Mouse (Mus musculus) right cerebral cortex, postnatal 14 days (tissue): ENCODE data around the gene Gabbr2.

Experiments
- DNase-seq: peaks from one replicate; pipeline ENCODE4 v3.0.0; 2022

Gene Gabbr2

DNA sequence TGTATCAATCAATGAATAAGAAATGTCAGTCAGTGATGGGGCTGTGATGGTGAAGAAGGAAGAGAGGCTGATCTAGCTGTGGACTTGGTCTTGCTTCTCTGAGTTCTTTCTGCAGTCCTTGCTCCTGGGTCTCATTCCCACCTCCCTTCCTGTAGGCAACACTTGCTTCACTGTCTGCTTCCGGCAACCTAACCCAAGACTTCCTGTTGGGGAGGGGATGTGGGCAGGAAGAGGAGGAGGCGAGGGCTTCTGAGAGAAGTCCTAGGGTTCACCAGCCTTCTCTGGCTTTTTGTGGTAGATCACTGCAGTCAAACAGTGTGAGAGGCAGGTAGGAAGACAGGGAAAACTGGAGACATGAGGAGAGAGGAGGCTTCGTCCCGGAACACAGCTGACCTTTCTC lies 239.4 kb downstream of the Gabbr2 start:
- DNase-seq = no peak

DNA sequence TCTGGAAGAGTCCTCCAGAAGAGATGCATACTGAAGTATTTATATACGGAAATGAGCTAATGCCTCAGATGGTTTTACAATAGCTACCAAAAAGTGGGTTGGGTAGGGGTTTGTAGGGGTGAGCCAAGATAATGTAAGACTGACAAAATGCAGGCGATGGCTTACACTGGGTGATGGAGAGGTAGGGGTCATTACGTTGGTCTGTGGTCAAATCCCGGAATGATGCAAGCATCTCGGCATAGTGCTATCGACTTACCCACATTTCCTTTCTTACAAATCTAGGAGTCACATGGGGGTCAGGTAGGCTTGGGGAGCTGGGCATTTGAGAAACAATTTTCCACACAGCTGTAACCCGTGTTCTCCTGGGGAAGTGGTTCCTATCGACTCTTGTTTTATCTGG lies 242.7 kb downstream of the Gabbr2 start:
- no peak for DNase-seq

DNA sequence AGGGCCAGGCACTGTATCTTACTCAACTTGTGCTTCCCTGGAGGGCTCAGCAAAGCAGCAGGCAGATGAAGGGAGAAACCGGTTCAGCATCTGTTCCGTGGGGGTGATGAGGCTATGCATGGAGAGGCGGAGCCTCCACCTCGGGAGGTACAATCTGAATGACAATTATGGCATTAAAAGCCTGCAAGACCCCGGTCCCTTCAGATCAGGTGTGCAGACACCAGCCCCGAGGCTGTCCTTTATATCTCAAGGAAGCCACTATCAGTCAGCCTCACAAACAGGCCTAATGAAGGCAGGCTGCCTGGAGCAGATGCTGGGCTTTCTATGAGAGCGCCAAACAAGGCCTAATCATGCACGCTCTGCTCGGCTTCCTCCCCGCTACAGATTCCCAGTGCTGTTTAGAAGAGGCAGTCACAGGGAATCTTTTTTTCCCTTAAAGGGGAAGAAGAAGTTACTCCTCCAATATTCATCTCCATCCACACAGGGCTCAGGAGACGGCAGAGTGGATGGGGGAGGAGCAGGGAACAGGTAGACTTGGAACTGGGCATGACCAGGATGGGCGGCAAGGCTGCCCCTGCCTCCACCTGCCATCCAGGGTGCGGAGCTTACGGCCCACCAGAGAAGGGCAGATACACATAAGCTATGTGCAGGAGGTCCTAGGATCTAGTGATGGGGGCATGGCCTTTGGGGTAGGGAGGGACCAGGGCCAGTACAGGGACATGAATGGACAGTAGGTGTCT lies 244.5 kb downstream of the Gabbr2 start:
- DNase-seq = no peak

DNA sequence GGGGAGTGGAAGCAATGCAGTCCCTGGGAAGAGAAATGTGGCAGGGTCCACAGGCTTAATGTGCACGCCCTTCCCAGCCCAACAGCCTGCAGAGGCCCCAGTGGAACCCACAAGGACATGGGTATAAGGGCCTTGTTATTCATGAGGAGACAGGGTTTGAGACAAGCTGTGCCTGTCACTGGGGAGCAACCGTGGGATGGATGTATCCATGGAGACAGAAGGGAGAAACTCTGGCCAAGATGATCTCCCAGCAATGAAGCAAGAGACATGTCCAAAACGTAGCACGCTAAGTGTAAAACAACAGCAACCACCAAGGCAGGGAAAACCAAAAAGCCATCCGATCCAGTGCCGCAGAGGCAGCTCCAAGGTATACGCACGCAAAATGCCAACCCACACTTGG lies 246.1 kb downstream of the Gabbr2 start:
- no peak for DNase-seq

DNA sequence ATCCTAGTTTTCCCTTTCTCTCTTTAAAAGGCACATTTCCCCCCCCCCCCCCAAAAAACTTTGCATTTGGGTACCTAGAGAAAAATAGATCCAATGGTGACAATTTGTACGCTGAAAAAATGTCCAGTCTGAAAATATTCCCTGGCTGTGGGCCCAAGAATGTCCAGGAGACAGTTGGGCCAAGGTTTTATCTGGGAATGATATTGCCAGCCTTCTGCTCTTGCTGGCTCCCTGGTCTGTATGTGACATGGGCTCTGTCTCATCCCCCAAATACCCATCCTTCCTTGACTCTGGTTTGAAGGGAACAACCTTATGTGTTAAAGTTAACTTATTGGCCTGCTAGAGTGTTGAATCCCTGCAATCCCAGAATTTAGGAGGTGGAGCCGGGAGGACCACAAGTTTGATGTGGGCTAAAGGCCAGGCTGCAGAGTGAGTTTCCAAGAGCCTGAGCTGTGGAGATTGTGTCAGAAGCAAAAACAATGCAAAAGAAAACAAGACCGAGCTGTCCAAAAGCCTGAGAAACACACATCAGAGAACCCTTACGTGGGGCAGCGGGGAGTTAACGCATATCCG lies 247.0 kb downstream of the Gabbr2 start:
- DNase-seq = no peak

DNA sequence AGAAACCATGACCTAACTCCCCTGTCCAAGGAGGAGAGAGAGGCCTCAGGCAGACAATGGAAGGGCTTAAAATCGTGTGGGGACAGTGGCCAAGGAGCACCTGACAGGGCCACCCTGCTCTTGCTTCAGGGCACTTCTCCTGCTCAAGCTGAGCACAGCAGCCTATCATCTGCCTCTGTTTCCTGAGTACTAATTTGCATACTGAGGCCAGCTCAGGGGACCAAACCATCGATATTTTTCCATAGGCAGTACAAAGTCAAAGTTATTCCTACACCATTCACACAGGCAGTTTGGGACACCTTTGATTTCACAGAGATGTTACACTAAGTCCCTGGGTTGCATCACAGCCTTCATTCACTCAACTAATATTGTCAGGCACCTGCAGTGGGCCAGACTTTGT lies 249.1 kb downstream of the Gabbr2 start:
- DNase-seq = no peak

DNA sequence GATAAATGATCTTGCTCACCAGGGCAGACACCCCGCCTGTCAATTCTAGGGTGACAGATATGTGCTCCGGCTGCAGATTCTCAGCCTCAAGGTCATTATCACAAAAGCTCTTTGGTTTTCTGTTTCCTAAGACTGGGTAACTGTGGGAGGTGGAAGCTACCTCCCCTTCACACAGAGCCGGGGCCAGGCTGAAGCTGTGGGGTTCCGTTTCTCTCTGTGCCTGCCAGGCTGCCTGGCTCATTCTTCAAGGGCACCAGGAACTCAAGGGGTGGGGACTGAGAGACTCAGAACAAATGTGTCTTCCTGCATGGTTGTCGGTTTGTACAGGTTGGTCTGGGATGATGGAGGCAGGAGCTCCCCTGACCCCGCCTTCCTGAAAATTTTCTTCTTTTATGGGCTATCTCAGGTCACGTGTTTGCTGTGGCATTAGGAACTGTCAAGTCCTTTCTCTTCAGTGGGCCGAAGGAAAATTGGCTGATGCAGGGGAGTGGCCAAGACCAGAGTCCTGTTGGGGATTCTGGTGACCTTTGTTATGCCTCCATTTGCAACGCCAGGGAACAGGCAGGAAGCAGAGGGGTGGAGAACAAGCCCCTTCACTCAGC lies 254.7 kb downstream of the Gabbr2 start:
- no peak for DNase-seq

DNA sequence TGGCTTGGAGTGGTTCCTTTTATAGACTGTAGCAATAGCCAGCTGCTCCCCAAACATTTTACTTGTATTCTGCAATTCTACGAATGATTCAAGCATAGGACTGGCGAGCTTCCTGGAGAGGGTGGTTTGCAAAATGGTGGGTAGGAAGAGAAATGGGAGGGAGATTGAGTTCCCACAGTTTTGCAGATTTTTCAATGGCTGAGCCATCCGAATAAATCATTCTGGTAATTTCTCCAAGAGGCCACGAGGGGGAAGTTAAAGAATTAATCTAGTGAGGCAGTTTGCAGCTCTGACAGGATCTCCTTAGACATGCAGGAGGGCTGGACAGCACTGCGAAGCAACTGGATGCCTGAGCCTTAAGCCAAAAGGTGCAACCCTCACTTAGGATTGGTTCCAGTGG lies 256.8 kb downstream of the Gabbr2 start:
- no peak for DNase-seq

DNA sequence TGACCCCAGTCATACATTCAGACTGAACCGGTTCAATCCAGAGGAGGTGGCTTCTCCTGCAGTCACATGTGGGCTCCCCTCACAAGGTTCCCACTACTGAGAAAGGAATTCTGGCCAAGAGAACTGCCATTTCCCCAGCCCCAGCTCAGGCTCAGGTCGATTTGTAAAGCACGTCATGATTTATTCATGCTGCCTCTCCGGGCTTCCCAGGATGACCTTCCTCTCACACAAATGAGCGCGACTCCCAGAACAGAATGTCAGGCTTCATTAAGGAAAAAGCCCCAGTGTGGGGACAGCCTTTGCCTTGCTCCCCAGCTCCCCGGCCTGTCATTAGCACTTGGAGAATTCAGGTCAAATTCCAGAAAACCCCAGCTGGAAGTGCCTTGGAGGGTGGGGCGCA lies 260.1 kb downstream of the Gabbr2 start:
- no peak for DNase-seq

DNA sequence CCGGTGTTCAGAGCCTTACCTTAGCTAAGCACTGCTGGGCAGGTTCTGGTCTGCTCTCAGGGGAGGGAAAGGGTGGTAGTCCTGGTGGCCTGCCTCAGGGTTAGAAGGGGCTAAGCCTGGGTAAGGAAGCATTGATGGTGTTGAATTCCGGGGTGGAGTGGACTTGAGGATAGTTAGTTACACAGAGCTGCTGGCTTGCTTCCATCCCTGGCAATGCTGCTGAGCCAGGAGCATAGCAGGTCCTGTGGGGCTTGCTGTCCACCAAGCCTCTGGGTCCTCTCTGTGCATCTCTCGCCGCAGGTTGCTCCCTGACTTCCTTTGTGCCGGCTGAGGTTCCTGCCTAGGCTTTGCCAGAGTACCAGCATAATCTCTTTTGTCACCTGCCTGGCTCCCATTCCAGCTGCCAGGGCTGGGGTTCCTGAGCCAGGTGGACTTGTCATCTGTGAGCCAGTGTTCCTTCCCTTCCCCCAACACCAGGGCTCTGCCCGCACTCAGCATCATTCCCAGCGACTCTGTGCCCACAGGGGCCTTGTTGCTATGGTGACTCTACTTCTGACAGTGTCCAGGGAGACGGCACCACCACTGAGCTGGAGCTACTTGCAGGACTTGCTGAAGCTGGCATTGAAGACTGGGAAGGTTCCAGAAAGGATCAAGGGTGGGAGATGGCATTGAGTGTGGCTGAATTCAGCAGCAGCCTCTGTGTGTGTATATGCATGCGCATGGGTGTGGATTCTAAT lies 262.2 kb downstream of the Gabbr2 start:
- DNase-seq = peak; percentile 43

DNA sequence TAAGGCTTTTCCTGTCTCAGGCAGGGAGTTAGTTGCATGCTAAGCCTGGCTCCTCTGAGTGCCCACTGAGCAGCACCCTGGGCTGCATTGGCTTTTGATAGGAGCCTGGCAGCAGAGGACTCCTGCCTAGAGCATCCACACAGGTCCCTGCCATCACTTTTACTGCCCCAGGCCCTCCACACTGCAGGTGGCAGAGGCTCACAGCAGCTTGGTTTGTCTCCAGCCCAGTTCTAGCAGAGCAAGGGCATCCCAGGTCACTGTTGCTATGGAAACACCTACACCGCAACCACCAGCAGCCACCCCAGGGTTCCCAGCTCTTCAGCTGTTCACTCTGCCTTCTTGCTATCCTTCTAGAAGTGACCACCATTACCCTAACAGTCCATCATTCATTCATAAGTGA lies 263.4 kb downstream of the Gabbr2 start:
- DNase-seq = no peak

DNA sequence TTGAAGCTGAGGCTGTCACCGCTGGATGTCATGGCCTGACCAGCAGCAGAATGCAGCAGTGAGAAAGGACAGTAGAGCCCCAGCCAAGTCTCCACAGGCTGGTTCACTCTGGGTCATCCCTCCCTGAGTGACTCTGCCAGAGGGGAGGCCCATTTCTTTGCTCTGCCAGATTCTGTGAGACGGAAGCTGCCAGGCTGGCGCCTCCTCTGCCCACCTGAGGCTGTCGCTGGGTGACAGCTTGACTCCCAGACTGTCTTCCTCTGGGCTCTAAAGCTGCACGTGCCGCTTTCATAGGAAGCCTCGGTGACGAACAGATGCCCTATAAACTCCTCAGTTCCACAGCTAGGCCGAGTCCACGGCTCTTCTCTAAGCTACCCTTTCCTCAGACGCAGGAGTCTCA lies 264.5 kb downstream of the Gabbr2 start:
- DNase-seq = peak; percentile 35

DNA sequence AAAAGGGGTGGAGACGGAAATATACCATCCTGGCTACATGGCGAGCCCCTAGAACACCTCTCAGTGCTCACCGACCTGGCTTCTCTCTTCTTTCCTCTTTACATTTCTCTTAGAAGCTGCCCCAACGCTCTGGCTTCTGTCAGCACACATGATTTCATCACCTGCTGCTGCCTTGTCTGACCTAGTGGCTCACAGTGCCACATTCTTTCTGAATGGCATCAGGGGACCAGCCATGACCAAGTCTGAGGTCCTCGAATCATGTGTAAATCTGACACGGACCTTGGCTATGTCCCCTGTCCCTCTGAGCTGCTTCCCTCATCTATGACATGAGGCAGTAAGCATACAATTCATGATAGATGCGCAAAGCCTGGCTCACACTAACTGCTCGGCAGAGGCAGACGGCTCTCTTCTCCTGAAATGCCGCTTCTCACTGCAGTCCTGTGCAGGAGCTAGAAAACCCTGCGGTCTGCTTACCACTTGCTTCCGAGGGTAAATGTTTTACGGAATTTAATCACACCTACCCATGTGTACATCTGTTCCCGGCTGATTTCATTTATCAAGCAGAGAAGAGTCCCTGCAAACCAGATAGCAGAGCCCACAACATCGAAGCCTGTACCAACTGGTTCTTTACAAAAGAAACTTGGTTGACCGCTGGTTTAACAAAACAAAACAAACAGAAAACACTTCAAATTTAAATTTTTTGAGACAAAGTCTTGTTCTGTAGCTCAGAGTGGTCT lies 270.7 kb downstream of the Gabbr2 start:
- DNase-seq = no peak

DNA sequence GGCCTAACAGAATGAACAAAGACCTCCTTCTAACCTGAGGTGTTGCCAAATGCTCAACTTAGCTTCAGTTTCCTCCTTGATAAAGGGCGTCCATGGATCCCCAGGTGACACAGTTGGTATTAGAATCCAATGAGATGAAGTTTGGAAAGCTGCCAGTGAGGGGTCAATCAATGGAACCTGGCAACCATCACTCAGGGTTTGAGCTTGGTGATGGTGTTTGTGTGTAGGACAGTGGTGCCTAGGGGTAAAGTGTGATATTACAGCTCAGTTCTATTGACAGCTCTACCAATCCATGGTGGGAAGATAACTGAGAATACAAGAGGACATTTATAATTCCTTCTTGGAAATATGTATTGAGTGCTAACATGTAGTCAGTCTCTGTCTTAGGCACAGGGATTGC lies 271.6 kb downstream of the Gabbr2 start:
- no peak for DNase-seq

DNA sequence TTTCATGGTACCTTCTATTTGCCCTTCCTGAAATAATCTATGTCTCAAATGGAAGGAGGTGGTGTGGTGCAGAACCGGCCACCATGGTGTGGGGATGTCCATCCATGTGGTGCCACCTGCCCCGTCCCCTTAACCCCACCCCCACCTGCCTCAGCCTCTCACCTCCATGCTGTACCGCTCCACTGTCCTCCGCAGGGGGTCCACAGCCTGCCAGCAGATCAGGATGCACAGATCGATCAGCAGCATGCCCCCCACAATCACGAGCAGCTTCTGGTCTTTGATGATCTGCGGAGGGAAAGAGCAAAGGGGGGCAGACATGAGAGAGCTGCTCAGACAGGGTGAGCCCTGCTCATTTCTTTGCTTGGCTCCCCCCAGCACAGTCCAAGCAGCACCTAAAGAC lies 273.0 kb downstream of the Gabbr2 start:
- no peak for DNase-seq

DNA sequence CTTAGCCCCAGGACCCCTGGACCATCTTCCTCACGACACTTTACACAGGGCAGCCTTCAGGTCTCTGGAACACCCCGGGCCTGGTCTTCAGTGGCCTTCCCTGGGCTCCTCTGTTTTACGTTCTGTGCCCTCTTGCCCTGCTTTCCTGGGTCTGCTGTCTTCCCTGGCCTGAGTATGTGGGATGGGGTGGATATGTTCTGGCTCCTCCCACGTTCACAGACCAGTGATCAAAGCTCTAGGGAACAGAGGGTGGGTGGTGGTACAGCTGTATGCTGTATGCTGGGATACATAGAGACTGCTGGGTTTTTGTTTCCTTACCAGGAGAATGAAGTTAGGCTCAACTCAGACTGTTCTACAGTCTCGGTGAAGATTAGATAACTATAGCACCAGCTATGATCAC lies 274.5 kb downstream of the Gabbr2 start:
- DNase-seq = no peak

DNA sequence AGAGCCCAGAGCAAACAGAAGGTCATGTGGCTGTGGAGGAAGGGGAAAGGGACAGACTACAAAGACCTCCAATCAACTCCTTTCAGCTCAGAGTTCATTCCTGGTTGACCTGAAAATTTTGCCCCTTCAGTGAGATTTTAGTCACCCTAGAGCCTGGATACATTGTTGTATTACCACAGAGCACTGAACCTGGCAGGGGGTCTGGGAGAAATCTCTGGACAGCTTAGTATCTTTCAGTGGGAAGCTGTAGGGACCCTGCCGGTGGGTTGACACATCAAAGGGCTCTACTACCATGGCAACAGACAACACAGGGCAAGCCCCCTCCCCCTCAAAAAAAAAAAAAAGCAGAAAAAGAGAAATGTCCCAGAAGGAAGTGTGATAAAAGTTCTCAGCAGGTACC lies 275.3 kb downstream of the Gabbr2 start:
- no peak for DNase-seq

DNA sequence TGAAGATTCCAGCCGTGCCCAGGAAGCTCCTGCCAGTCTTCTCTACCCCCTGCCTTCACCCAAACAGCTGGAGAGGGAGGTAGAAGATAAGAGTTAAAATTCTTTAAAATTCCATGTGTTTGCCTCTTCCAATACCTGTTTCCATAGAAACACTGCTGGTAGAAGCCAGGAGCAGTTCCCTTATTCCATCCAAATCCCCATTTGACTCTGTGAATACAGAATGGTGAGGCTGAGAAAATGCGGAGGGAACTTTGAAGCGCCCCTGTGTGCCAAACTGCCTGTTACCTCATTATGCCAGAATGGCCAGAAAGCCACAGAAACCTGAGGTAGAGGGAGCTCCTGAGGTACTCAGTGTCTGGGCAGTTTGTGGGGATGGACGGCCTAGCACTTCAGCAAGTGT lies 281.1 kb downstream of the Gabbr2 start:
- DNase-seq = no peak

DNA sequence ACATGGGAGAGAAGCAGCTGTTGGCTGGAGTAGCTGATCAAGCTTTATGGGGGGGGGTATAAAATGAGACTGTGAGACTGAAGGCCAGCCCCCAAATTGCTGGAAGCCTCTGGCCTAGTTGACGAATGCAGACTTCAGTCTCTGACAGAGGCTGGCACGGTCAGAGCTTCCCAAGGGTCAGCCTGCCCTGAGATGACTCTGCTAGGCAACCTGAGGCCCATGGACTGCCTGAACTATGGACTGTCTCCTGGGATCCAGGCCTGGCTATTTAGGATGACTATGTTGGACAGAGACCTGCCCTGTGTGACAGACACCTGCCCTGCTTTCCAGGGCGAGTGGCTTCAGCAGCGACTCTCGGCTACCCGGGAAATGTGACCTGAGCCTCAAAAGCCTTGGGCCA lies 281.7 kb downstream of the Gabbr2 start:
- no peak for DNase-seq

DNA sequence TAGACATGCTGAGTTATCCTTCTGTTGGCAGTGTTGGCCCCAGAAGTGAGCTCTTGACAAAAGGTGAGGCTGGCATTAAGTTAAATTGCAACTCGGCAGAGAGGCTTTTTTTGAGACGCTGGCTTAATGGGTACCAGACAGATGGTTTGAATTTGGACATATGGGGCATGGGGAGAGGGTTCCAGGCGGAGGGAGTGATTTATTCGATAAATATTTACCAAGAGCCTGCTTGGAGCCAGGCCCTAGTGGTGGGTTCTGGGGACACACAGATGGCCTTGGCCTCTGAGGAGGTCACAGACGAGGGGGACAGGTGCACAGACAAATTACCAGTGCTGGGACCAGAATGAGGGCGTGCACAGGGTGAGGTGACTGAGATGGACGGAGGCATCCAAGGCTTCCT lies 282.2 kb downstream of the Gabbr2 start:
- no peak for DNase-seq

DNA sequence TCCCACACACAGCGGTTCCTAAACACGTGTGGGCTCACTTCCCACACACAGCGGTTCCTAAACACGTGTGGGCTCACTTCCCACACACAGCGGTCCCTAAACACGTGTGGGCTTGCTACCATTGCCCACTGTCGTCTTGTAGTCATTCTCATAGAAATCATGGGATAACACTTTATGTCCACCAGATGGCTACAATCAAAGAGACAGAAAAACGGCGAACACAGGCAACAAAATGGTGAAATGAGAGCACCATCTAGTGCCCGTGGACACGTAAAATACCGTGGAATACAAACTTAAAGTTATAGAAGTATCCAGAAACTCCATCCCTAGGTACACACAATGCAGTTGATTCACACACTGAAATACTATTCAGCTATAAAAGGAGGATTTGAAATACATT lies 285.9 kb downstream of the Gabbr2 start:
- no peak for DNase-seq

DNA sequence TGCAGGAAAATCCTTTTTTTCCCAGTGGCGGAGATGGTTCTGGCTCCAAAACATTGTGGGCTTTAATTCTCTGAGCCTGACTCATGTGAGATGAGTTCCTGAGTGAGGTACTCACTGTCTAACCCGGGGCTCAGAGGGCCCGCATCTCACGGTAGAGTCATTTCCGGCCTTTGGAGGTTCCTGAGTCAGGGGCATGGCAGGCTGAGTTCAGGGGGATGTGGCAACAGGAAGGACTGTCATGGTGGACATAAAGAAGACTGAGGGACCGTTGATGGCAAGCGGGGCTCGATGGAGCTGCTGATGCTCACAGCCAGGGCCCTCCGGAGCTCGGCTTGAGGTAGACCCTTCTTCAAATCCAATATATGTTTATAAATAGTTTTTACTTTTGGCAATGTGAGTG lies 288.5 kb downstream of the Gabbr2 start:
- DNase-seq = no peak

DNA sequence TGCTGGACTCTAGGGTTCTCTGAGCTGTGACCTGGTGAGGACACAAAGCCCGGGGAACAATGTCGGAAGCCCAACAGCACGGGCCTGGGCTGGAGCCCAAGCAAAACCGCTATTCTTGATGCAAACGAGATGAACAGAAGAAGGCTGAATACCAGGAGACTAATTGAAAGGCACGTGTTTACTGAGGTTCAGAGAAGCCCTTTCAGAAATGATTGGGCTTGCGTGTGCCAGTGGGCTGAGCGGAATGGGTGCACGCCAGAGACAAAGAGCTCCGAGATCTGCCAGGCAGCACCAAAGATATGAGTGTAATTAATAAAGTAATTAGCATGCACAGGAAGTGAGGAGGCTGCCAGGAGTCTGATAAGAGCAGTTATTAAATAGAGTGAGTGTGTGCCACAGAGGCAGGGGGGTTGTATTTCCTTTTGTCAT lies 291.4 kb downstream of the Gabbr2 start:
- DNase-seq = no peak
